Mouse (Mus musculus) Patski (cell line): ENCODE measurements around the gene Map3k12. TPM values are rescaled to one million over a fixed set of nuclear protein-coding genes. Genes with fewer than 3 reads are reported as not detected.

Experiments
- ATAC-seq: fragments of 100-300 bp; one replicate; pipeline ENCODE4 v1.8.0; 2021
- CTCF ChIA-PET: fragments of 350-600 bp; sonication (Branson Sonifier 250); formaldehyde crosslinking; loops from one replicate; lab custom pipeline; 2022; ENCODE audit warnings: inconsistent platforms; lab: Charles Lee
- POLR2A ChIA-PET: fragments of 350-600 bp; sonication (Branson Sonifier 250); formaldehyde crosslinking; loops from one replicate; lab custom pipeline; 2022; ENCODE audit warnings: antibody characterized with exemption, inconsistent platforms; lab: Charles Lee
- DNase-seq: peaks from one replicate; pipeline ENCODE4 v3.0.0-alpha.2; 2011; ENCODE audit warnings: low read depth, low spot score
- H3K27me3 ChIP-seq: fragments of 371-371 bp; one replicate; pipeline ENCODE4 v1.5.1; 2021
- CTCF ChIP-seq: fragments of 100-300 bp; IDR thresholded peaks from one replicate; pipeline ENCODE4 v1.5.1; 2021
- in situ Hi-C: fragments of 300-500 bp; cut with MboI; formaldehyde crosslinking; loops from 3 replicates; pipeline ENCODE4 v1.11.1; 2018; ENCODE audit warnings: low pct_unique_long_range_greater_than_20kb, mixed read lengths
- polyA plus RNA-seq: library from polyadenylated mRNA; unstranded; gene quantifications from one replicate; pipeline ENCODE4 v1.2.3, GENCODE M21; 2021

Gene Map3k12
- polyA plus RNA-seq, 1 experiment from 2014 or later, result 41.5 TPM

DNA sequence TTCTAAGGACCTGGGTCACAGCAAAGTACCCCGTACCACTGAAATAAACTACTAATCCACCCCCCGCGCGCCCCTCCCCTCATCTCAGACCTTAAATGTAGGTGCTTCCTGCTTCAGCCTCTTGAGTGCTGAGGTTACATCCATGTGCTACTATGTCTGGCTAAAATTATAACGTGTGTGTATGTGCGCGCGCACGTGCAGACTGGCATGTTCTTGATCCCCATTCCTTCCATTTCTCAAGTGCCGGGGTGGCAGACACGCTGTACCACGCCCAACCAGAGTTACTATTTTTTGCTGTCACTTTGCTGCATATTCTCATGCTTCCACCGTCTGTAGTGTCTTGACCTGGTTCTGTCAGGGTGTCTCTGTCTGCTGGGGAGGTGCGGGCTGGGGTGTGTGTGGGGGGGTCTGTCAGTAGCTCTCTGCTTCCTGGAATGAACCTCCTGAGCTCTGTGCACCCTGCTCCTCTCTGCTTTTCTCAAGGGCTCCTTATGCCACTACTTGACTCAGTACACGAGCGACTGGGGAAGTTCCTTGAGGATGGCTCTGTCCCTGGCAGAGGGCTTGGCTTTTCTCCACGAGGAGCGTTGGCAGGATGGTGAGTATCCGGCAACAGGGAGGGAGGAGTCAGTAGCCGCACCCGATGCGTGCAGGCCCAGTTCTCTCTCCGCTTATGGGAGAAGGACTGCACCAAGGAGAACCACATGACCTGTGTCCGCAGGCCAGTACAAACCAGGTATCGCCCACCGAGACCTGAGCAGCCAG is 65.0 kb downstream of the Map3k12 start:
- TF ChIP-seq CTCF, result no peak
- no peak for ATAC-seq
- no peaks in the 10 kb centered on the region for H3K27me3 ChIP-seq
- ChIA-PET CTCF (interaction anchor here (0.8 kb wide), 1 partner anchor 8 kb away, joined by 3 read pairs; no protein-coding TSS in a partner anchor), POLR2A (interaction anchor here (0.7 kb wide), 1 partner anchor 92 kb away, joined by 3 read pairs; no protein-coding TSS in a partner anchor)
- no peak for DNase-seq
- in situ Hi-C loops, result no loop called here

DNA sequence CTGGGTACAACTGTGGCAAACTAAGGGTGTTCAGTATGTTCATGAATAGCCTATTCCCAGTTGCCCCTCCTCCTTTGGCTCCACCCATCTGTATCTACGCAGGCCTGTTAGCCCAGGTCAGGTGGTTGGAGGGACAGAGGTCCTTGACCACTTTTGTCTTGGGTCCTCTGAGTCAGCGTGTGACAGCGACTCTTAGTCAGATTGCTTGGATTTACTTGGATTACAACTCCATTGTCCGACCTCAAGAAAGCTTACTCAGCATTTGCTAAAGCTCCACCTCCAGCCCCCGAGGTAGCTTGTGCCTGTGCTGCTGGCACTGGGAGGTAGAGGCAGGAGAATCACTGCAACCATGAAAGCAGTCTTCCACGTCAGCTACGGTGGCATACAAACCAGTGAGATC is 65.9 kb downstream of the Map3k12 start:
- CTCF ChIA-PET, result no interaction called here
- no peak for TF ChIP-seq CTCF
- POLR2A ChIA-PET, result interaction anchor here (0.7 kb wide), 1 partner anchor 91 kb away, joined by 3 read pairs; no protein-coding TSS in a partner anchor
- in situ Hi-C loops, result no loop called here
- DNase-seq (no peak), ATAC-seq (peak; percentile 36)
- H3K27me3 ChIP-seq, result no peaks in the 10 kb centered on the region

DNA sequence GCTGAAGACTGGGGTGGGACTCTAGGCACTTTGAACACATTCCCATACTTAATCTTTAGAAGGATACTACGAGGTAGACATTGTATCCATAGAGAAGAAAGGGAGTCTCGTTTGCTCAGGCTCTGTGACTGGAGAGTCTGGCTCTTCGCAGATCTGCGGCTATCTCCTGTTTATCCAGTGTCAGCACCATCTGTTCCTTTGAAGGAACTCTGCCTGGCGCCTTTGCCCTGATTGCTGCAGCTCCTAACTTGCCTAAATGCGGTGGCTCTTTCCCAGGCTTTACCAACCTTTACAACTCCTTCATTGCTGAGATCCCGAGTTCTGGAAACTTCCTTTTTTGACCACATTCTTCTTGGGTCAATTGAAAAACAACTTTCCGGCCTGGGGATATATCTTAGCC is 67.5 kb downstream of the Map3k12 start:
- in situ Hi-C loops, result no loop called here
- no peak for DNase-seq
- no peak for TF ChIP-seq CTCF
- ChIA-PET CTCF (interaction anchor here (1.4 kb wide), 1 partner anchor 28 kb away, joined by 4 read pairs; no protein-coding TSS in a partner anchor), POLR2A (no interaction called here)
- no peaks in the 10 kb centered on the region for H3K27me3 ChIP-seq
- ATAC-seq, result no peak

Other genes with a start within 250 kb of the Map3k12 start
- 0.03 TPM for gene Gm9918, start 246.5 kb downstream of the Map3k12 start, polyA plus RNA-seq
- 47.4 TPM for gene Mfsd5, start 237.6 kb downstream of the Map3k12 start, polyA plus RNA-seq
- 21.8 TPM for gene Espl1, start 220.8 kb downstream of the Map3k12 start, polyA plus RNA-seq
- gene Pfdn5, start 190.9 kb downstream of the Map3k12 start, polyA plus RNA-seq, result 642 TPM
- gene Myg1, start 185.4 kb downstream of the Map3k12 start, polyA plus RNA-seq, result 87.1 TPM
- gene Aaas, start 166.3 kb downstream of the Map3k12 start, polyA plus RNA-seq, result 43.3 TPM
- not detected for gene Sp7, start 149.9 kb downstream of the Map3k12 start, polyA plus RNA-seq
- 30.6 TPM for gene Sp1, start 110.9 kb downstream of the Map3k12 start, polyA plus RNA-seq
- not detected for gene Amhr2, start 71.7 kb downstream of the Map3k12 start, polyA plus RNA-seq
- gene Prr13, start 58.0 kb downstream of the Map3k12 start, polyA plus RNA-seq, result 167 TPM
- 801 TPM for gene Pcbp2, start 46.5 kb downstream of the Map3k12 start, polyA plus RNA-seq
- 3.6 TPM for gene Gm10337, start 13.3 kb downstream of the Map3k12 start, polyA plus RNA-seq
- gene Tarbp2, start 1.1 kb upstream of the Map3k12 start, polyA plus RNA-seq, result 51.1 TPM
- gene Npff, start 7.9 kb upstream of the Map3k12 start, polyA plus RNA-seq, result 0.83 TPM
- not detected for gene Gm28047, start 108.0 kb upstream of the Map3k12 start, polyA plus RNA-seq
- 39.9 TPM for gene Atf7, start 108.4 kb upstream of the Map3k12 start, polyA plus RNA-seq
- 24.7 TPM for gene Atp5g2, start 155.3 kb upstream of the Map3k12 start, polyA plus RNA-seq
- gene Calcoco1, start 205.1 kb upstream of the Map3k12 start, polyA plus RNA-seq, result 154 TPM